Comparison of ENCODE assay signal across 14 mouse cellular contexts in the genomic region with DNA sequence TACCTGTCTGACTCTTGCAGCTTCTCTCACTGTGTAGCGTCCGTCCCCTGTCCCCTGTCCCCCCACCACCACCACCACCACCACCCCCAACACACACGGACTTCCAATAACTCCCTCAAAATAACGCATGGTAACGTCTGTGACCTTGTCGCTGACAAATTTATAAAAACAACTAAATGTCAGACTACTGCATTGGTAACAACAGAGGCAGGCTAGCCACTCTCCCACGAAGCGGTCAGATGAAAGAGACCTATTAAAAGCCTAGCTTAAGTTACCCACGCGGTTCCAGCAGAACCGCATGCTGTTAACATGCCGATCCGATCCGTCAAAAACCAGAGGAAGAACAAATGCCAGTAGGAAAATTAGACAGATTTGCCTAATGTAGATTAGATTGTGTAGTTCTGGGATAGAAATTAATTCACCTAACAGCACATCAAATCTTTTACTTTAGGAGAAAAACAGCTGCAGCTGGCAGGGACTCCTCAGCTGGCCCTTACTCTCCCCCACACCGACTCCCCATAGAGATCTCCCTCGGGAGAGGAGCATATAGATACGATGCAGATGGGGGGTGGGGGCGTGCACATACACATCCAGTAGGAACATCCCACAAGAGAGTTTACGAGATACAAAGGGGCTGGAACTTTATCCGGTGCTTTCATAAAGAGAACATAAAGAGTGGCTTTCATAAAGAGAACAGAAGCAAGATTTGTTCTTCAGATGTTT. TPM values are rescaled to one million over a fixed set of nuclear protein-coding genes. Genes with fewer than 3 reads are reported as not detected.
"Had no signal": no experiment of that assay in that cellular context is flagged by ENCODE, and none has a peak within 500 bp of the region (broad histone marks: within the 10 kb centered on the region; RNA-seq: fewer than 3 reads in every experiment).

No protein-coding gene starts in this region.

- H3K4me3 ChIP-seq: layer of hippocampus, adult 2 months; liver, embryonic 15.5 days; lung, embryonic 15.5 days; megakaryocyte, embryonic 14.5 days; midbrain, embryonic 15.5 days; neural tube, embryonic 12.5 days had no signal

- H3K4me1 ChIP-seq: lung, embryonic 15.5 days; midbrain, embryonic 15.5 days; neural tube, embryonic 12.5 days had no signal

- H3K9me3 ChIP-seq: liver, embryonic 15.5 days; lung, embryonic 15.5 days; megakaryocyte, embryonic 14.5 days; midbrain, embryonic 15.5 days; neural tube, embryonic 12.5 days had no signal

- ATAC-seq: midbrain, embryonic 15.5 days had no signal

- H3K27me3 ChIP-seq: liver, embryonic 15.5 days; lung, embryonic 15.5 days; midbrain, embryonic 15.5 days; neural tube, embryonic 12.5 days had no signal

- H3K27ac ChIP-seq: layer of hippocampus, adult 2 months; liver, embryonic 15.5 days; lung, embryonic 15.5 days; macrophage; midbrain, embryonic 15.5 days; neural tube, embryonic 12.5 days; stomach, postnatal 0 days had no signal

- DNase-seq: kidney, postnatal 10 days; left cerebral cortex, postnatal 4 days; lung, postnatal 14 days; thymus, postnatal 4 days had no signal

- H3K9ac ChIP-seq: liver, embryonic 15.5 days; lung, embryonic 15.5 days; midbrain, embryonic 15.5 days; neural tube, embryonic 12.5 days had no signal

- H3K4me2 ChIP-seq: liver, embryonic 11.5 days; liver, embryonic 15.5 days; lung, embryonic 15.5 days; midbrain, embryonic 11.5 days; midbrain, embryonic 15.5 days; neural tube, embryonic 12.5 days had no signal

- H3K36me3 ChIP-seq: liver, embryonic 15.5 days; lung, embryonic 15.5 days; midbrain, embryonic 15.5 days; neural tube, embryonic 12.5 days had no signal

RNA-seq across cellular contexts. Expression of gene Ccdc81, which starts 5.6 kb away (rescaled TPM):
- polyA plus RNA-seq: liver, embryonic 11.5 days; liver, embryonic 15.5 days; macrophage had no signal
